ENCODE assay signal across 18 mouse cellular contexts in genomic region chr3:41368351-41369101, GRCm38 (mm10).
A peak's percentile ranks its signal among the peaks of the same experiment; 100 is the strongest.
DNase-seq lines count a peak whose midpoint lies in the region; ATAC-seq and TF ChIP-seq lines count a peak whose summit lies in the region.
"Had no signal": no experiment of that assay in that cellular context is flagged by ENCODE, and none has a peak within 500 bp of the region (broad histone marks: within the 10 kb centered on the region; RNA-seq: fewer than 3 reads in every experiment).

No protein-coding gene starts in this region.

- 70% methylated on average over 7 of the region's 7 CpGs for WGBS in heart, embryonic 11.5 days (ENCODE audit: insufficient replicate concordance)
- WGBS in heart, postnatal 0 days: 50% methylated on average over 7 of the region's 7 CpGs
- WGBS in intestine, postnatal 0 days: 46% methylated on average over 7 of the region's 7 CpGs
- WGBS in forebrain, embryonic 11.5 days: 82% methylated on average over 7 of the region's 7 CpGs

- H3K27ac ChIP-seq in heart, embryonic 11.5 days (ENCODE audit: low read depth, low read length): no peak overlapping the region
- H3K27ac ChIP-seq in heart, postnatal 0 days (ENCODE audit: low read depth): 0 out of 2 replicates have a peak overlapping the region, but pooled peaks have one; percentile 36
- no peak overlapping the region for H3K27ac ChIP-seq in intestine, postnatal 0 days (ENCODE audit: low read depth, low read length)
- H3K27ac ChIP-seq in forebrain, embryonic 11.5 days (ENCODE audit: low read depth, low read length): no peak overlapping the region
- H3K27ac ChIP-seq: forebrain, embryonic 12.5 days; neural tube, embryonic 13.5 days had no signal

- H3K9ac ChIP-seq in heart, embryonic 11.5 days (ENCODE audit: low read depth, low read length): no peak overlapping the region
- H3K9ac ChIP-seq in heart, postnatal 0 days (replicated peaks; ENCODE audit: low read depth, low read length): no peak overlapping the region
- H3K9ac ChIP-seq in intestine, postnatal 0 days (ENCODE audit: low read depth, low read length): no peak overlapping the region
- H3K9ac ChIP-seq in forebrain, embryonic 11.5 days (ENCODE audit: low read length): no peak overlapping the region
- H3K9ac ChIP-seq: forebrain, embryonic 12.5 days; neural tube, embryonic 13.5 days had no signal

- H3K9me3 ChIP-seq in heart, embryonic 11.5 days (replicated peaks; ENCODE audit: control insufficient read depth, low read length): no peaks in the 10 kb centered on the region
- no peaks in the 10 kb centered on the region for H3K9me3 ChIP-seq in heart, postnatal 0 days (replicated peaks; ENCODE audit: control insufficient read depth, low read length)
- no peaks in the 10 kb centered on the region for H3K9me3 ChIP-seq in intestine, postnatal 0 days (ENCODE audit: control insufficient read depth)
- H3K9me3 ChIP-seq in forebrain, embryonic 11.5 days (ENCODE audit: control insufficient read depth, low read length): no peaks in the 10 kb centered on the region
- H3K9me3 ChIP-seq: forebrain, embryonic 12.5 days; neural tube, embryonic 13.5 days had no signal

- no peak overlapping the region for H3K4me3 ChIP-seq in heart, embryonic 11.5 days (ENCODE audit: low read depth, low read length)
- no peak overlapping the region for H3K4me3 ChIP-seq in heart, postnatal 0 days (ENCODE audit: low read depth, low read length)
- H3K4me3 ChIP-seq in intestine, postnatal 0 days (ENCODE audit: low read depth, low read length): no peak overlapping the region
- no peak overlapping the region for H3K4me3 ChIP-seq in forebrain, embryonic 11.5 days (ENCODE audit: low read depth, low read length)
- H3K4me3 ChIP-seq: forebrain, embryonic 12.5 days; neural tube, embryonic 13.5 days had no signal

- no peaks in the 10 kb centered on the region for H3K27me3 ChIP-seq in heart, embryonic 11.5 days (ENCODE audit: control insufficient read depth, insufficient read depth, low read length)
- H3K27me3 ChIP-seq in heart, postnatal 0 days (ENCODE audit: control insufficient read depth, insufficient read depth, low read length): no peaks in the 10 kb centered on the region
- no peaks in the 10 kb centered on the region for H3K27me3 ChIP-seq in intestine, postnatal 0 days (replicated peaks; ENCODE audit: control insufficient read depth, insufficient read depth, low read length)
- H3K27me3 ChIP-seq in forebrain, embryonic 11.5 days (ENCODE audit: control insufficient read depth, insufficient read depth, low read length): no peaks in the 10 kb centered on the region
- H3K27me3 ChIP-seq: forebrain, embryonic 12.5 days; neural tube, embryonic 13.5 days had no signal

- no peak for TF ChIP-seq CTCF in heart, postnatal 0 days (IDR thresholded peaks at IDR 0.05; ENCODE audit: low read depth)
- TF ChIP-seq CTCF in intestine, postnatal 0 days (IDR thresholded peaks at IDR 0.05; ENCODE audit: low read depth): no peak

- no peaks in the 10 kb centered on the region for H3K36me3 ChIP-seq in heart, embryonic 11.5 days (ENCODE audit: control insufficient read depth, insufficient read depth, low read length)
- H3K36me3 ChIP-seq in heart, postnatal 0 days (replicated peaks; ENCODE audit: control insufficient read depth, insufficient read depth, low read length): no peaks in the 10 kb centered on the region
- no peaks in the 10 kb centered on the region for H3K36me3 ChIP-seq in intestine, postnatal 0 days (ENCODE audit: control insufficient read depth, insufficient read depth)
- H3K36me3 ChIP-seq in forebrain, embryonic 11.5 days (ENCODE audit: control insufficient read depth, insufficient read depth, low read length): no peaks in the 10 kb centered on the region
- H3K36me3 ChIP-seq: forebrain, embryonic 12.5 days; neural tube, embryonic 13.5 days had no signal

- H3K4me1 ChIP-seq in heart, embryonic 11.5 days (ENCODE audit: control insufficient read depth, insufficient read depth, low read length): peaks cover 19% of the 10 kb centered on the region
- H3K4me1 ChIP-seq in heart, postnatal 0 days (ENCODE audit: control insufficient read depth, insufficient read depth): peaks cover 47% of the 10 kb centered on the region
- H3K4me1 ChIP-seq in intestine, postnatal 0 days (replicated peaks; ENCODE audit: control insufficient read depth, insufficient read depth, low read length): no peaks in the 10 kb centered on the region
- no peaks in the 10 kb centered on the region for H3K4me1 ChIP-seq in forebrain, embryonic 11.5 days (replicated peaks; ENCODE audit: control insufficient read depth, insufficient read depth, low read length)
- H3K4me1 ChIP-seq: forebrain, embryonic 12.5 days had no signal

- DNase-seq in heart, adult 18-20 months: peak; percentile 64 to 78
- peak; percentile 65 for DNase-seq in fibroblast of lung, adult 2 months (ENCODE audit: low read depth)
- DNase-seq in heart, postnatal 0 days (ENCODE audit: low spot score): peak; percentile 50
- DNase-seq in forebrain, embryonic 11.5 days (ENCODE audit: low spot score): no peak
- DNase-seq: adrenal gland, postnatal 36 days; cerebellum, adult 9-11 months; kidney, adult 2 months; kidney, postnatal 25 days; left cerebral cortex, postnatal 4 days; lung, postnatal 4 days; thymus, postnatal 25 days had no signal

- no peak overlapping the region for H3K4me2 ChIP-seq in heart, embryonic 11.5 days
- H3K4me2 ChIP-seq in heart, postnatal 0 days (ENCODE audit: low read depth, low read length): no peak overlapping the region
- 0 out of 2 replicates have a peak overlapping the region, but pooled peaks have one; percentile 6 for H3K4me2 ChIP-seq in intestine, postnatal 0 days (replicated peaks; ENCODE audit: low read depth)
- no peak overlapping the region for H3K4me2 ChIP-seq in forebrain, embryonic 11.5 days (ENCODE audit: low read depth, low read length, severe bottlenecking)
- H3K4me2 ChIP-seq: forebrain, embryonic 12.5 days; midbrain, embryonic 11.5 days; neural tube, embryonic 13.5 days had no signal

- no peak for TF ChIP-seq EP300 in heart, postnatal 0 days (IDR thresholded peaks at IDR 0.05; ENCODE audit: low read depth)

- no peak for ATAC-seq in heart, embryonic 11.5 days (replicated peaks; ENCODE audit: insufficient number of reproducible peaks, low FRiP score, low TSS enrichment)
- no peak for ATAC-seq in heart, postnatal 0 days (ENCODE audit: insufficient read depth, low read depth)
- no peak for ATAC-seq in intestine, postnatal 0 days
- no peak for ATAC-seq in forebrain, embryonic 11.5 days (replicated peaks; ENCODE audit: low FRiP score)
- no peak for ATAC-seq in megakaryocyte-erythroid progenitor cell, adult 5-6 weeks (replicated peaks; ENCODE audit: low FRiP score, low TSS enrichment, poor library complexity, severe bottlenecking)
- ATAC-seq: hindbrain, embryonic 16.5 days had no signal
